Mouse (Mus musculus): ENCODE data around the gene Cep152.

The Cep152 gene

GRCm38 (mm10) chr2:125624837-125625351, at the start of gene Cep152:
Cep152 (minus strand) TSS chr2:125625113.
- peak; percentile 99 for DNase-seq

GRCm38 (mm10) chr2:125672957-125673631, 48.2 kb upstream of the Cep152 start, which contains the start of gene Eid1:
Eid1 (plus strand) TSS chr2:125673095.
- peak; percentile 92 for DNase-seq

- DNase-seq = no peak
These were observed 47.6 kb upstream of the Cep152 start for GRCm38 (mm10) chr2:125672568-125672956.

GRCm38 (mm10) chr2:125670846-125671245, 45.9 kb upstream of the Cep152 start:
- no peak for DNase-seq

GRCm38 (mm10) chr2:125667721-125668120, 42.8 kb upstream of the Cep152 start:
- DNase-seq = no peak

GRCm38 (mm10) chr2:125667184-125667583, 42.3 kb upstream of the Cep152 start:
- no peak for DNase-seq

- no peak for DNase-seq
These were observed 41.8 kb upstream of the Cep152 start for GRCm38 (mm10) chr2:125666668-125667067.

GRCm38 (mm10) chr2:125665909-125666308, 41.0 kb upstream of the Cep152 start:
- no peak for DNase-seq

GRCm38 (mm10) chr2:125665213-125665612, 40.3 kb upstream of the Cep152 start:
- no peak for DNase-seq

- no peak for DNase-seq
These were observed 37.6 kb upstream of the Cep152 start for GRCm38 (mm10) chr2:125662517-125662916.

GRCm38 (mm10) chr2:125661156-125661555, 36.2 kb upstream of the Cep152 start:
- DNase-seq = no peak

GRCm38 (mm10) chr2:125660537-125661130, 35.7 kb upstream of the Cep152 start:
- DNase-seq = peak; percentile 55

- peak; percentile 79 for DNase-seq
These were observed 35.1 kb upstream of the Cep152 start for GRCm38 (mm10) chr2:125659823-125660536.

GRCm38 (mm10) chr2:125655391-125655790, 30.5 kb upstream of the Cep152 start:
- DNase-seq = no peak

GRCm38 (mm10) chr2:125653286-125653685, 28.4 kb upstream of the Cep152 start:
- DNase-seq = no peak

GRCm38 (mm10) chr2:125651563-125651962, 26.6 kb upstream of the Cep152 start:
- DNase-seq = no peak

- peak; percentile 35 for DNase-seq
These were observed 25.9 kb upstream of the Cep152 start for GRCm38 (mm10) chr2:125650742-125651352.

GRCm38 (mm10) chr2:125650038-125650437, 25.1 kb upstream of the Cep152 start:
- DNase-seq = no peak

GRCm38 (mm10) chr2:125644912-125645311, 20.0 kb upstream of the Cep152 start:
- DNase-seq = no peak

- no peak for DNase-seq
These were observed 12.4 kb upstream of the Cep152 start for GRCm38 (mm10) chr2:125637331-125637730.

- DNase-seq = no peak
These were observed 5.1 kb upstream of the Cep152 start for GRCm38 (mm10) chr2:125630010-125630409.

GRCm38 (mm10) chr2:125628487-125628886, 3.6 kb upstream of the Cep152 start:
- DNase-seq = no peak

GRCm38 (mm10) chr2:125626536-125626935, 1.6 kb upstream of the Cep152 start:
- peak; percentile 60 for DNase-seq

All from kidney, postnatal 10 days (tissue).